Mouse (Mus musculus) thymus, postnatal 14 days (tissue): ENCODE data around the gene Cxcr4.
A peak's percentile ranks its signal among the peaks of the same experiment; 100 is the strongest.
"Not testable (repeated sequence)": the region's sequence is repeated elsewhere in the genome, so short reads cannot be mapped to it uniquely, and the experiment has no call there.

ENCODE experiments used
- DNase-seq: peaks from one replicate; pipeline ENCODE4 v3.0.0; 2021

Cxcr4 gene

GRCm38 (mm10) chr1:128597209-128597782 is 5.2 kb upstream of the Cxcr4 start:
- peak; percentile 21 for DNase-seq

- no peak for DNase-seq
Observed at GRCm38 (mm10) chr1:128595528-128595927, 3.4 kb upstream of the Cxcr4 start.

GRCm38 (mm10) chr1:128595105-128595420 is 3.0 kb upstream of the Cxcr4 start:
- DNase-seq, result no peak

- no peak for DNase-seq
Observed at GRCm38 (mm10) chr1:128594353-128595104, 2.4 kb upstream of the Cxcr4 start.

- peak; percentile 68 for DNase-seq
Observed at GRCm38 (mm10) chr1:128592961-128593501, 938 bp upstream of the Cxcr4 start.

GRCm38 (mm10) chr1:128591721-128592210 is 327 bp downstream of the Cxcr4 start:
- peak; percentile 61 for DNase-seq

- peak; percentile 92 for DNase-seq
Observed at GRCm38 (mm10) chr1:128590816-128591720, 1.0 kb downstream of the Cxcr4 start.

GRCm38 (mm10) chr1:128590011-128590410 is 2.1 kb downstream of the Cxcr4 start:
- no peak for DNase-seq

GRCm38 (mm10) chr1:128589488-128589887 is 2.6 kb downstream of the Cxcr4 start:
- no peak for DNase-seq

GRCm38 (mm10) chr1:128588337-128588736 is 3.8 kb downstream of the Cxcr4 start:
- DNase-seq, result no peak

- no peak for DNase-seq
Observed at GRCm38 (mm10) chr1:128586928-128587780, 4.9 kb downstream of the Cxcr4 start.

GRCm38 (mm10) chr1:128586162-128586927 is 5.7 kb downstream of the Cxcr4 start:
- DNase-seq, result no peak

- no peak for DNase-seq
Observed at GRCm38 (mm10) chr1:128585396-128586161, 6.5 kb downstream of the Cxcr4 start.

- DNase-seq, result not testable (repeated sequence)
Observed at GRCm38 (mm10) chr1:128584716-128585115, 7.4 kb downstream of the Cxcr4 start.

GRCm38 (mm10) chr1:128583279-128583872 is 8.7 kb downstream of the Cxcr4 start:
- DNase-seq, result no peak

- no peak for DNase-seq
Observed at GRCm38 (mm10) chr1:128580321-128580720, 11.8 kb downstream of the Cxcr4 start.

- DNase-seq, result no peak
Observed at GRCm38 (mm10) chr1:128578454-128578853, 13.6 kb downstream of the Cxcr4 start.

GRCm38 (mm10) chr1:128575096-128575495 is 17.0 kb downstream of the Cxcr4 start:
- DNase-seq, result no peak

GRCm38 (mm10) chr1:128571033-128571432 is 21.1 kb downstream of the Cxcr4 start:
- DNase-seq, result no peak

- DNase-seq, result peak; percentile 41
Observed at GRCm38 (mm10) chr1:128569992-128570648, 22.0 kb downstream of the Cxcr4 start.
